Mouse (Mus musculus) layer of hippocampus, adult 11-12 months (tissue): Measurements from ENCODE around the gene Mcrs1.
"Not testable (repeated sequence)": the region's sequence is repeated elsewhere in the genome, so short reads cannot be mapped to it uniquely, and the experiment has no call there.

ENCODE experiments used
- DNase-seq: peaks from one replicate; pipeline ENCODE4 v3.0.0; 2022; ENCODE audit warnings: low spot score

Gene Mcrs1

DNA sequence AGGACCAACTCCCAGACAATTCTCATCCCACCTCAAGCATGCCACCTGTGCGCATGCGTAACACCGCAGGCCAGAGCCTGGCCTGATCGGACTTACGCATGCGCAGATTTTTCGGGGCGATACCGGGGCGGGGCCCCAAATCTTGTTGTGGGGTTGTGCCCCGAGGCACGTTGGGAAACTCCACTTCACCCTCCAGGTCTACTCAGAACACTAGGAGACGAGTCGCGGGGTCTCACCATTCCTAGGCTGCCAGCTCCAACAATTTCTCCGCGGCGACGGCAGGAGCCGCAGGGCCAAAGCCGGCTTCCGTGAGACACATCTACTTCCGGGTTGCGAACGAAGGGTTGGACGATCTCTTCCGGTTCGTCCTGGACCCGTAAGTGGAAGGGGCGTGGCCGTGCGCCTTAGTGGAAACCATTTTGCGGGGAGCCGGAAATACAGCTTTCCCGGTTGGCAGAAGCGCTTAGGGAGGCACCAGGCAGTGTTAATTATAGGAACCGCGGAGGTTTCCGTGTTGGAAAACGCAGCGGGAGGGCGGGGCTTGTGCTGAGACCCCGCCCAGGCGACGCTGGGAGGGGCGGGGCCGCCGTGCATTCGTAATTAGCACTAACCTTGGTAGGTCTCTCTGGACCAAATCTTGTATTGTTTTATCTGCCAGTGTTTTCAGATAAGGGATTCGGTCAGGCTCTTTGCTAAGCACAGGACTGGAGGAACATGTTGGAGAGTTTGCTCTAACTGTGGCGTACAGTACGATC is at the start of gene Mcrs1:
Mcrs1 (minus strand) TSS at position 336 of the 755 bp plus-strand sequence.
- peak; percentile 99 for DNase-seq

DNA sequence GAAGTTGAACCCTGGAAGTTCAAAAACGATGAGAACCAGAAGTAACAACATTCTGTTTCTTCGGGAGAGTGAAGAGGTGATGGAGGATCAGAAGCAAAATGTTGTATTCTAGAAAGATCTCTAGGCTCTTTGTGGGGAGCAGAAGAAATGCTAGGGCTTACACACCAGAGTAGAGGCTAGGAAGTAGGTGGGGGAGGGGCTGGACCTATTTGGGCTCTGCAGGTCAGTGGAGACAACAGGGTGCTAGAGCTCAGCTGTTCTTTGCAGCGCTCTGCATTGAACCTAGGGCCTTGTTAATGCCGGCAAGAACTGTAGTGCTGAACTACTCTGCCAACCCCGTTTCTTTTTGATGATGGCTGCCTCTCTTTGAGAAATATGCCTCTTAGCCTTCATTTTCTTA is 44.5 kb upstream of the Mcrs1 start:
- DNase-seq, result no peak

DNA sequence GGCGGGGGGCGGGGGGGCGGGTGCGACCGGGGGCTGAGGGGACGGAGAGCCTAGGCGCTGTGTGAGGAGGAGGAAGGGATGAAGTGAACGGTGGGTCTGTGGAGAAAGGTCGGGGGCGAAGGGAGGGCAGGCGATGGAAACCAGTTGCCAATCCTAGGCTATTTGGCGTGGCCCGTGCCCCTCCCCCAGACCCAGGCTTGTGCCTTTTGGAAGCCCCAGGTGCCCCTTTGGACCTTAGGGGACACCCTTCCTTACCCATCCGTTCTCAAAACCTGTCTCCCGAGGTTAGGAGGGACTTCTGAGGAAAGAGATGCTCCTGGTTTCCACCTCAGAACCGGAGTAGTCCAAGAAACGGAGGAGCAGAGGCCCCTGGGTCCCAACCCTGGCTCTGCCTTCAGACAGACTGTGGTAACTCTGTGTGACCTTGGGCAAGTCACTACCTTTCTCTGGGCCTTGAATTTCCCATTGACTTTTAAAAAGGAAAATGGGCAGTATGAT is 43.8 kb upstream of the Mcrs1 start, which contains the start of gene Fam186b:
Fam186b (minus strand) TSS at position 405 of the 498 bp plus-strand sequence.
- DNase-seq, result no peak

DNA sequence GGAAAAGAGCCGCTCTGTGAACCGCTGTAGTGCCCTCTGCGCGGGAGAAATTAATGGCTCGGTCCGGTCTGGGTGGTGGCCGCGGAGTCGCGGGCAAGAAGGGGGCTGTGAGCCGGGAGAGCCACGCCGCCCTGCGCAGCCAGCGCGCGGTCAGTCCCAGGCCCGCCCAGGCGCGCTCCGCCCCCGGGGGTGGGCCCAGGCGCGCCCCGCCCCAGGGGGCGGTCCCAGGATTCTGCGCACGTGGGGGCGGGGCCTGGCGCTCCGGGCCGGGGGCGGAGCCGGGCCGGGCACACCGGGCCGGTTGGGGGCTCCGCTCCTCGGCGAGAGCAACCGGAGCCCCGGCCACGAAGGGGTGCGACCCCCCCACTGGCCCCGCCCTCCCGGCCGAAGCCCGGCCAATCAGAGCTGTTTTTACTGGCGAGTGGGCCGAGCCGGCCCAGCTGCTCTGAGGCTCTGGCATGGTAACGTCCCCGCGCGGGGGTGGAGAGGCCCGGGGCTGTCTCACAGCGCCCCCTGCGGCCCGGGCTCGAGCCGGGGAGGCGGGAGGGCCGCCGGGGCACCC is 43.1 kb upstream of the Mcrs1 start, which contains the start of gene Prpf40b:
Prpf40b (plus strand) TSS at position 275 of the 562 bp plus-strand sequence.
- DNase-seq, result peak; percentile 94

DNA sequence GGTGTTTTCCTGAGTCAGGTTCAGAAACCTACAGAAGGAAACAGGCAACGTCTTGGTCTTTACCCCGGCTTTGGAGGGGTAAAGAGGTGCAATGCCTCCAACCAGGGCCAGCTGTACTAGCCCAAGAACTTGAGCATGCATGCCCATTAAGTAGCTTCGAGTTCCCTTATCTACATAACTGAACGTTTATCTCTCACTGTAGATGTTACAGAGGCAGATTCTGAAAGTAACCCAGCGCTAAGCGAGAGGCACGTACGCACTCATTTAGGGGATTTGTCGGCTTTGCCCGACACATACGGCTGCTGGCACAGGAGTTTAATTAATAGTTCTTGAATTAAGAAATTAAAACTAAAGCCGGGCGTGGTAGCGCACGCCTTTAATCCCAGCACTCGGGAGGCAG is 42.5 kb upstream of the Mcrs1 start:
- DNase-seq, result no peak

DNA sequence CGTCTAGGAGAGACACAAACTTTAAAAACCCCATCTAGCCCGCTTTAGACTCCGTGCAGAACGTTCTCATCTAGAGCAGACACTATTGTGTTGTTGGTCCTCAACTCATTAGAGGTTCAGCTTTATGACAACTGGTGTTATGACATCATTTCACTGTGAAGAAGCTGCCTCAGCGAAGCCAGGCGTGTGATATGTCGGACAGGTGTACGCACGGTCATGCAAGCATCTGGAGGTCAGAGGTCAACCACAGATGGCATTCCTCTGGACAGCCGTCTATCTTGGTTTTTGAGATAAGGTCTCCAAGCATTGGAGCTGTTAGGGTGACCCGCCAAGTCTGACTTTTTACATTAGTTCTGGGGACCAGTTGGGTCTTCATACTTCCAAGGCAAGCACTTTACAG is 38.8 kb upstream of the Mcrs1 start:
- DNase-seq, result no peak

DNA sequence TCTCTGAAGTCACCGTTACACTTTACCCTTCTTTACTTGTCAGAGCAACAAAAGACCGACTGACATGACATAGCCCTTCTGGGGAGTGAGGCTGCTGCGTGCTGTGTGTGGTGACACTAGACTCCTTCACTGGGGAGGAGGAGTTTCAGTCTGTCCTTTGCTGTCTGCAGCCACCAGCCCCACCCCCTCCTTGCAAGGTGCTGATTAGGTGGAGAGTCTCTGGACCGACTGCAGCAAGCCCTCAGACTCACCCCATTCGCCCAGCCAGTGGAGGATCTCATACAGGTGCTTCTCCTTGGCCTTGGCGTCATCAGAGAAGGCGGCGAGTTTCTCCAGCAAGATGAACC is 33.4 kb upstream of the Mcrs1 start:
- DNase-seq, result no peak

DNA sequence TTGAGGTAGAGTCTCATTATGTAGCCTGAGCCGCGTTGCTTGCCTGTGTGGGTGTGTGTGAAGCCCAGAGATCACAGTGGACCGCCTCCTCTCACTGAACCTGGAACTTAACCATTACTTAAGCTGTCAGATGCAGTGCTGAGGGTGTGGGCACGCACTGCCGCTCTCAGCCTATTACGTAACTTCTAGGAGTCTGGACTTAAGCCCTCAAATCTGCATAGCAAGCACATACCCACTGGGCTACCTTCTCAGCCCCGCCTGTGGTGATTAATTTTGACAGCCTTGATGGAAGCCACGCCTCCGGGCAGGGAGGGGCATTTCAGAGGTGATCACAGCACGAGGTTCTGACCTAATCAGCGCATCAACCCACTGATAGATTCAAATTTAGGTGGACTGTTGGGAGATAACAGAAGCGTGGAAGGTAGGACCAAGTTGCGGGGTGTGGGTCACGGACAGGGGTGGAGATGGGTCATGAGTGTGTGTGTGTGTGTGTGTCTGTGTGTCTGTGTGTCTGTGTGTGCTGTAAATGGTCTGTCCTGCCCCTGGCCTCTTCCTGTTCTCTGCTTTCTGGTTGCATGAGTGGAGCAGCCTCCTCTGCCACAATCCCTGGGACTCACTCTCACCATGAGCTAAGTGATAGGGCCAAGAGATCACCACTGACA is 32.9 kb upstream of the Mcrs1 start:
- no peak for DNase-seq

DNA sequence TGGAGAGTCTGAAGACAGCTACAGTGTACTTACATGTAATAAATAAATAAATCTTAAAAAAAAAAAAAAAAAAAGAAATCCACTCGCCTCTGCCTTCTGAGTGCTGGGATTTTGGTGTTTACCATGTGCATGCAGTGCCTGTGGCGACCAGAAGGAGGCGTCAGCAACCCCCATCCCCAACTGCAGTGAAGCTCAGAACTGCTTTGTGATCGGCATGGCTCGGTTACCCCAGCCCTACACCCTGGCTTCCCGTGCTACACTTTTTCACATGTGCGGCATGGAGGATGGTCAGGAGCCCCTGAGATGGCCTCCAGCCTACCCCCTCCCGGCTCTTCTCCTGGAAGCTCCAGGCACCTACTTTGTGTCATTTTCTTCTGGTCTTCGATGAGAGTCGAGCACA is 31.7 kb upstream of the Mcrs1 start:
- DNase-seq, result no peak

DNA sequence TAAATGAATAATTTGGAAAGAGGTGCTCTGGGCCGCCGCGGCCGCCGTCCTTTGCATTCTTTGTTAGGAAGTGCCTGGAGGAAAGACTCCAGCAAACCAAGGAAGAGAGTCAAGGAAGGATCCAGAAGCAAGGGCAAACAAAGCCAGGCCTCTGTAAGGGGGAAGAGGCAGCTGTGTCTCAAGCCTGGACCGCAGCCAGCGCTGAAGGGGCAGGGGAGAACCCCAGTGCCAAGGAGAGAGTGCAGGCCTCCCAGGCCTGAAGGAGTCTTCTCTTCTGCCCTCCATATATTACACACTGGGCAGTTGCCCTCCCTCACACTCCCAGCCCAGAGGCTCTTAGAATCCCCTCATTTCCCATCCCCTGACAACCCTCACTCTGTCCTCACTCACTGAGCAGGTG is 26.5 kb upstream of the Mcrs1 start:
- DNase-seq, result no peak

DNA sequence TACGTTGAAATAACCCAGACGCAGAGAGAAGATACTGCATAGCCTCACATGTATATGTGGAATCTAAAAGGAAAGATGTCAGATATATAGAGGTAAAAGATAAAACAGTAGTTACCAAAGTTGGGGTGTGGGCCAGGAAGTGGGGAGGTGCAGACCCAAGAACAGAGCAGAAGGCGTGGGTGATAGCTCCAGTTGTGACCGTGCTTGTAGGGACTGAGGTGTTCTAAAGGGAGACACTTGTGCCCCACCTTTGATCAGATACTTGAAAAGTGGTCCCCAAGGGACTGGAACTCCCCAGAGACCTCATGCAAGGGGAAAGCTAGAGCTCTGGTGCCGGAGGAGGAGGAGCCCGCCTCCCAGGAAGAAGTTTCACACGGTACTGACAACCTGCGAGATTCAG is 24.3 kb upstream of the Mcrs1 start:
- no peak for DNase-seq

DNA sequence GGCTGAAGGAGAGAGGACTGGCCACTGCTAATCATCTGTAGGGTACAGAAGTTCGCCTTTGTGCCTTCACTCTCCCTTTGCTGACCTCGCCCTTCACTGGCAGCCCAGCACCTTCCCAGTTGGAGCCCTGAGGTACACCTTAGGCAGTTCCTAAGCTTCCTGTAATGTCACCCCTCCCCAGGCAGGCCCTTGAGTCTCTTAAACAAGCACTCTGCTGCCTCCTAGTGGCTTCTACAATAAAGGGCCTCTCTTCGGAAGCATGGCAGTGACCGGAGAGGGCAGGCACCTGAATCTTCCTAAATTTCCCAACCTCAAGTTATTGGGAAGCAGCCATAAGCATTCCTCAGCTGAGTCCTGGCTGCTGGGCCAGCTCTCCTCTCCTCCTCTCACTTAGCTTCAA is 13.9 kb upstream of the Mcrs1 start:
- DNase-seq, result peak; percentile 86

DNA sequence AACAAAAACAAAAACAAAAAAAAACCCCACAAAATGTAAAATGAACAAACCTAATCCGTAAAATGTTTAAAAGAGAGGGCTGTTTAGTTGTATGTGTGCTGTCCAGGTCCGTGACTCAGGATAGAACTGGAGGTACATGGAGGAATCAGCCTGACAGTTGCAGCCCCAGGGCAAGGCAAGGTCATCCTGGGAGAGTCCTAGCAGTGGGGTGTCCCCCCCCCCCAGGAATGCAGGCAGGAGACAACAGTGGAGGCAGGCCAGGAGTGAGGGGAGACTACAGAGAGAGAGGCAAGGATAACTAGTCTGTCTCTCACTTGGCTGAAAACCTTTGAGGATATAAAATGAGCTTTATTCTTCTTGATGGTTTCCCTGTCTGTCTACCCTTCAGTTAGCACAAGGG is 12.6 kb upstream of the Mcrs1 start:
- no peak for DNase-seq

DNA sequence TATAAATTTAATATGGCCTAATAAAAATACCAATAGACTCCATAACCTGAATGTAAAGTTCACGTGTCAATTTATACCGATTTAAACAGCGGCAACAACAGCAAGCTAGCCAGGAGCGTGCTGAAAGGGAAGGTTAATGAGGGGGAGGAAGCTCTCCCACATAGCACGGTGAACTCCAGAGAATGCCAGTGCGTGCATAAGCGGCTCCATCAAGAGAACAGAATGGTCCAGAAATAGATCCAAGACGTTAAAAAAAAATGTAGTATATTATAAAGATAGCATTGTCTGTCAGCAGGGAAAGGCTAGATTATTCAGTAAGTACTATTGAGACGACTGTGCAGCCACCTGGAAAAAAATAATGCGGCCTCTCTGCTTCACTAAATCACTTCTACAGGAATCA is 10.9 kb upstream of the Mcrs1 start:
- DNase-seq, result no peak

DNA sequence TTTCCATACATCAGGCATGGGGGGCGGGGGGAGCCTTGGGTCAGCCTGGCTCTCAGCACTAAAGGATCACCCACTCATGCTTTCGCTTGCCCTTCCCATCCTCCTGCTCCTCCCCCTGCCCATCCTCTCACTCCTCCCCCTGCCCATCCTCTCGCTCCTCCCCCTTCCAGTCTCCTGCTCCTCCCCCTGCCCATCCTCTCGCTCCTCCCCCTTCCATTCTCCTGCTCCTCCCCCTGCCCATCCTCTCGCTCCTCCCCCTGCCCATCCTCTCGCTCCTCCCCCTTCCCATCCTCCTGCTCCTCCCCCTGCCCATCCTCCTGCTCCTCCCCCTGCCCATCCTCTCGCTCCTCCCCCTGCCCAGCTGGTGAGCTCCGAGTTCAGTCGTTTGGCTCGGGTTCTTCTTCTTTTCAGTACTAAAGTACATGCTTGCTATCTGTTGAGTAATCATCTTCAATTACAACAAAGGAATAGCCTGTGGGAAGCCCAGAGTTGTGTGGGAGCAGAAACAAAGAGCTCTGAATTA is 8.0 kb upstream of the Mcrs1 start:
- DNase-seq, result peak; percentile 67

DNA sequence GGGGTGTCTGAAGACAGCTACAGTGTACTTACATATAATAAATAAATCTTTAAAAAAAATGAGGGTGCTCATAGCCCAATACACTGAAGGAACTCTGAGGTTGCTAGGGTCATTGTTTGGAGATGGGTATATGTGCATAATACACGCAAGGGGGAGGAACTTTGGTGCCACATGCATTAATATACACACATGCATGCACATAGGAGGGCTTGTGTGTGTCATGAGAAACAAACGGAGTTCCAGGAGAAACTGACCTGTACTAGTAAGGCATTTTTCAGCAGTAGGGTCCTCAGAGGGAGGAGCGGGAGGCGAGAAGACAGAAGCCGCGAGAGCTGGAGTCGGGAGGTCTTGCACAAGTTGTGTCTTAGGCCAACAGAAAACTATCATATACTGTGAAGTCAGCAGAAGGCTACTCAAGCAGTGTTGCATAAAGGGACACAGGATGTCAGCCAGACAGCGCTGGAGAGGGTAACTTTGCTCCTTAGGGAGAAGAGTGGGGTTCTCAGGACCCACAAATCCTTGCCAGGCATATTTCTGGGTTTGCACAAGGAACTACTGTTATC is 7.5 kb upstream of the Mcrs1 start:
- DNase-seq, result no peak

DNA sequence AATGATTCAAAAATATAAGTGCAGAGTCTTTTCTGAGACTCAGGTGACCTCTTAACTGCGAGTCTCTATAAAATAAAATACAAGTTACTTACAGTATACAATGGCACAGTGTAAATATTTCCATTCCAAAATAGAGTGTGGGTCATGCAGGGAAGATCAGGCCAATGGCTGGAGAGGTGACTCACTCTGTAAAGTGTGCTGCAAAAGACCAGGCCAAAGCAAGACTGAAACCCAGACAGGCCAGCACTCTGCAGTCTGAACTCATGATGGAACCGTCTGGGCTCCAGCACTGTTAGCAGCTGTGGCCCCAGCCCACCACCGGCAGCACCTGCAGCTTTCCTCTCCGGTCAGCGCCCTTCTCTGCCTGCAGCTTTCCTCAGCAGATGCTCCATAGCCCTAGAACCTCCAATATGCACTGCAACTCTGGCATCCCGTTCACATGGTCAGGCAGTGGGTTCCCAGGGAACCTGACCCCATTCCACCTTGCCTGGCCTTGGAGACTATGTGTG is 3.5 kb upstream of the Mcrs1 start:
- no peak for DNase-seq

DNA sequence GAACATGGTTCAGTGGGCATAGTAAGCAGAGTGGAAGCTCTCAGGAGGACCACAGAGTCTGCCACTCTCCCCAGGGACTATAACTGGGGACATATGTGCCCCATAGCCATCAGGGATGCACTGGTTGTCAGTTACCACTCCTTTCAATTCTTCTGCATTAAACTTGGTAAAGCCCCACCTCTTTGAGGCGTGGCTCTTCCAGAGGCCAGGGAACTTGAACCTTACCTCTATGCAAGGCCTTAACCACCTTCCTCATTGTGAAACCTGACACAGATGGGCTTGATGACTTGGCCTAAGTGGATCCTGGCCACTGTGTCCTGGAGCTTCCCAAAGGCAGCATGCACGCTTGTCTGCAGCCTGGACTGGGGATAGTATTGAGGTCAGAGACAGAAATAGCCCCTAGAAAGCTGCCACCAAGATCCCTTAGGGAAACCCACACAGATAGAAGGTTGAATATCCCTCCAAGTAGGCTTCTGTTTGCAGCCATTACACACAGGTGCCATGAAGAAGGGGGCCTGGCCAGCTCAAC is 2.8 kb upstream of the Mcrs1 start:
- no peak for DNase-seq

DNA sequence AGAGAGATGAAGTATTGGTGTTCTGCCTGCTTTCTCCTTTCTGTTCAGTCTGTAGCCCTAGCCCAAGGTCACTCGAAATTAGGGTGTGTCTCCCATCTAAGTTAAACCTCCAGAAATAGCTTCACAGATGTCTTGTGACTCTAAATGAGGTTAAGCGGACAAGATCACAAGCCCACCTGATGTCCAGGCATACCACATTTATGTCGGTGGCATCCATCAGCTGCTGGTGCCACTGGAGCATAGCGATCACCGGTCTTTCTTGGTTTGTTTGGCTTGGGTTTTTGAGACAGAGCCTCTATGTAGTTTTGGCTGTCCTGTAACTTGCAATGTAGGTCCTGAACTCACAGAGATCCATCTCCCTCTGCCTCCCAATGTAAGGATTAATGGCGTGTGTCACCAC is 2.0 kb upstream of the Mcrs1 start:
- DNase-seq, result no peak

DNA sequence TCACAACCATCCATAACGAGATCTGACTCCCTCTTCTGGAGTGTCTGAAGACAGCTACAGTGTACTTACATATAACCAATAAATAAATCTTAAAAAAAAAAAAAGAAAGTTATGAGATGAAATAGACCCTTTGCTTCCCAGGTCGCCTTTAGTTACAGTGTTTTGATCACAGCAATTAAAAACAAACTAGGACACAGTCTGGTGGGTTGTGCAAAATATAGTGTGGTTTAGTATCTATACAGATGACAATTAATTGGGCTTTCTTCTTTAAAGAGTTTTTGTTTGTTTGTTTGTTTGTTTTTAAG is 1.4 kb upstream of the Mcrs1 start:
- DNase-seq, result not testable (repeated sequence)

DNA sequence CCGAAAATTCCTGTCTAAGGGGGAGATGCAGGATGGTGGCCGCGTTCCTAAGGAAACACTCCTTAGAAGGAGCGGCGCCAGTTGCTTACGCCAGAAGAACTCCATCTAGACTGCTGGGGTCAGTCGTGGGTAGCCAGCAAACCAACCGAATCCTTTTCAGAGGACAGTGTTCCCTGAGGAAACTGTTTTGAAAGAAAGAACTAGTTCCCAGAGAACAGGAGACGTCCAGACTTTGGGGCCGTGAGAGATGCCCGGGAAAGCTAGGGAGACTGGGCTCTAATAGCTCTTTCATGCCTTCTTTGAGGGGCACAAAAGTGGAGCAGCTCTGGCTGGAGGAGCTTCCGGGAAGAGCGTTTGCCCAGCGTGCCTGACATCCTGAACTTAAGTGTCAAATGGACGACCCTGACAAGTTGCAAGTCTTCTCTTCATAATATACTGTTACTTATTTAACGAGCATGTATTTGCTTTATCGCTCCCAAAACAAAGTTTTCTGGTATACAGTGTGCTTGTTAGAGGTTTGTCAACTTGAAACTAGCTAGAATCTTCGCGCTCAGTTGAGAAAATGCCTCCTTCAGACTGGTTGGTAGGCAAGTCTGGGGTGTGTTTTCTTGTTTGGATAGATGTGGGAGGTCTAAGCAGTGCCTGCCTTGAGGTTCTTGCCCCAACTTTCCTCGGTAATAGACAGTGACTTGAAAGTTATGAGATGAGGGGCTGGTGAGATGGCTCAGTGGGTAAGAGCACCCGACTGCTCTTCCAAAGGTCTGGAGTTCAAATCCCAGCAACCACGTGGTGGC is 817 bp upstream of the Mcrs1 start:
- DNase-seq, result no peak

DNA sequence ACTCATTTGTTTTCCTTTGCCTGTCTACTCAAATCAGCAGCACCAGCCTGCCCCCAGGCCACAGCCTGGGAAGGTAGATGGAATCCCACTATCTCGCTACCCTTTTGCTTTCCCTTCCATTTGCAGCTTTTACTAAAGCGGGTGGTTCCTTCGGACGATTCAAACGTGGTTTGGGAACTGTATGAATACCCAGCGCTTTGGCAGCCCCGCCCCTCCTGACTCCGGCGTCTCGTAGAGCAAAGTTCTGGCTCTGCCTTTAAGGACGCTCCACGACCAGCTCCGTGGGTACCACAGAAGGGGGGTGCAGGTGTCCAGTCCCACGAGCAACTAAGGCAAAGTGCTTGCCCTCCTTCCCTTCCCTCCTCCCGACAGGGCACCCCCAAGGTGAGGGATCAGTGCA is 650 bp downstream of the Mcrs1 start:
- DNase-seq, result not testable (repeated sequence)
